Mouse (Mus musculus) right cerebral cortex, postnatal 36 days (tissue): ENCODE measurements around the gene Taok2.
A peak's percentile ranks its signal among the peaks of the same experiment; 100 is the strongest.

Experiments used
- DNase-seq, 2 experiments: peaks; one replicate each; pipeline ENCODE4 v3.0.0; 2022; ENCODE audit warnings: low spot score in 2 of 2, mixed read lengths in 1 of 2

Gene Taok2

GRCm38 (mm10) chr7:126825952-126826351 is 58.6 kb downstream of the Taok2 start:
- no peak for DNase-seq

- DNase-seq, result no peak
Observed at GRCm38 (mm10) chr7:126825403-126825802, 59.1 kb downstream of the Taok2 start.

GRCm38 (mm10) chr7:126823940-126824339 is 60.6 kb downstream of the Taok2 start:
- no peak for DNase-seq

- no peak for DNase-seq
Observed at GRCm38 (mm10) chr7:126823202-126823711, 61.2 kb downstream of the Taok2 start.

GRCm38 (mm10) chr7:126822741-126823140 is 61.8 kb downstream of the Taok2 start:
- DNase-seq, result no peak

GRCm38 (mm10) chr7:126821835-126822511 is 62.5 kb downstream of the Taok2 start:
- DNase-seq, result peak in 1 of 2 experiments; percentile 36

GRCm38 (mm10) chr7:126818818-126819217 is 65.7 kb downstream of the Taok2 start:
- DNase-seq, result no peak

- no peak for DNase-seq
Observed at GRCm38 (mm10) chr7:126817595-126817994, 66.9 kb downstream of the Taok2 start.

GRCm38 (mm10) chr7:126816494-126816893 is 68.0 kb downstream of the Taok2 start:
- no peak for DNase-seq

- DNase-seq, result no peak
Observed at GRCm38 (mm10) chr7:126815726-126816222, 68.7 kb downstream of the Taok2 start.
